Mouse (Mus musculus) kidney, postnatal 0 days (tissue): Measurements from ENCODE around the gene 1810037I17Rik. TPM values are rescaled to one million over a fixed set of nuclear protein-coding genes. Genes with fewer than 3 reads are reported as not detected.

Experiments
- ATAC-seq: fragments of 200-750 bp; cut with Nextera tagmentation; replicated peaks from 2 replicates; pipeline ENCODE4 v1.8.0; 2017; ENCODE audit warnings: low read depth, moderate number of reproducible peaks, moderate TSS enrichment, moderate library complexity; ENCODE audit not compliant: low FRiP score
- DNase-seq: peaks from one replicate; pipeline ENCODE4 v3.0.0-alpha.2; 2016; ENCODE audit warnings: low spot score
- H3K27ac ChIP-seq: fragments of 300-500 bp; sonication (generic); 2 replicates; pipeline ENCODE4 v1.5.1; 2014; ENCODE audit warnings: mild to moderate bottlenecking
- H3K27me3 ChIP-seq: fragments of 300-500 bp; sonication (generic); 2 replicates; pipeline ENCODE4 v1.6.1; 2014; ENCODE audit warnings: low read length, mixed read lengths; ENCODE audit not compliant: insufficient read depth
- H3K36me3 ChIP-seq: fragments of 300-500 bp; sonication (generic); 2 replicates; pipeline ENCODE4 v1.6.1; 2014; ENCODE audit warnings: low read length, mixed read lengths; ENCODE audit not compliant: insufficient read depth
- H3K4me1 ChIP-seq: fragments of 300-500 bp; sonication (generic); replicated peaks from 2 replicates; pipeline ENCODE4 v1.6.1; 2014; ENCODE audit warnings: antibody characterized with exemption, low read length, mixed read lengths; ENCODE audit not compliant: insufficient read depth
- H3K4me2 ChIP-seq: fragments of 300-500 bp; sonication (generic); 2 replicates; pipeline ENCODE4 v1.6.1; 2014; ENCODE audit warnings: mild to moderate bottlenecking, low read length, moderate library complexity, mixed read lengths
- H3K4me3 ChIP-seq: fragments of 300-500 bp; sonication (generic); replicated peaks from 2 replicates; pipeline ENCODE4 v1.5.1; 2014; ENCODE audit warnings: low read depth, low read length
- H3K9ac ChIP-seq: fragments of 300-500 bp; sonication (generic); 2 replicates; pipeline ENCODE4 v1.6.1; 2014; ENCODE audit warnings: low read depth, low read length
- H3K9me3 ChIP-seq: fragments of 300-500 bp; sonication (generic); replicated peaks from 2 replicates; pipeline ENCODE4 v1.6.1; 2016; ENCODE audit warnings: low read length, inconsistent platforms, mixed read lengths
- CTCF ChIP-seq: IDR thresholded peaks from 2 replicates; pipeline ENCODE4 v1.5.1; 2016; ENCODE audit warnings: antibody characterized with exemption, low read depth, mild to moderate bottlenecking, moderate library complexity
- WGBS: fragments of 180-500 bp; shearing (Covaris S2); extraction: QIAGEN DNeasy Blood & Tissue Kit; methylation state at CpG from one replicate; pipeline ENCODE4 v1.1.7; 2014; 5-methylcytosine and 5-hydroxymethylcytosine counted together
- polyA plus RNA-seq: library from polyadenylated mRNA; unstranded; fragments of >200 nt; fragmentation: Nextera tagmentation; extraction: Ambion mirVana; gene quantifications from 2 replicates; pipeline ENCODE4 v1.2.1, GENCODE M21; 2015

1810037I17Rik gene
- polyA plus RNA-seq, 1 experiment from 2014 or later, result 140 TPM

GRCm38 (mm10) chr3:122916191-122916680 lies 7.8 kb upstream of the 1810037I17Rik start:
- no peaks in the 10 kb centered on the region for H3K27me3 ChIP-seq
- 80% methylated on average over 6 of the region's 6 CpGs for WGBS
- H3K4me2 ChIP-seq, result no peak overlapping the region
- no peak for DNase-seq
- H3K36me3 ChIP-seq, result no peaks in the 10 kb centered on the region
- no peak for TF ChIP-seq CTCF
- H3K9me3 ChIP-seq, result no peaks in the 10 kb centered on the region
- ATAC-seq, result no peak
- no peak overlapping the region for H3K4me3 ChIP-seq
- no peaks in the 10 kb centered on the region for H3K4me1 ChIP-seq
- no peak overlapping the region for H3K27ac ChIP-seq
- H3K9ac ChIP-seq, result no peak overlapping the region

GRCm38 (mm10) chr3:122918672-122919071 lies 5.3 kb upstream of the 1810037I17Rik start:
- Histone ChIP-seq H3K9ac (no peak overlapping the region), H3K27ac (no peak overlapping the region), H3K4me3 (no peak overlapping the region), H3K4me1 (no peaks in the 10 kb centered on the region), H3K27me3 (no peaks in the 10 kb centered on the region), H3K9me3 (no peaks in the 10 kb centered on the region), H3K4me2 (no peak overlapping the region), H3K36me3 (no peaks in the 10 kb centered on the region)
- DNase-seq, result no peak
- TF ChIP-seq CTCF, result no peak
- ATAC-seq, result no peak
- 71% methylated on average over 2 of the region's 2 CpGs for WGBS

- TF ChIP-seq CTCF, result no peak
These were observed 4.7 kb upstream of the 1810037I17Rik start, which contains the start of gene Gm10959 for GRCm38 (mm10) chr3:122919260-122919659. Gene Gm10959, minus strand, starts transcription at chr3:122919360.

GRCm38 (mm10) chr3:122920572-122921435 lies 3.2 kb upstream of the 1810037I17Rik start:
- 62% methylated on average over 8 of the region's 8 CpGs for WGBS
- Histone ChIP-seq H3K9me3 (no peaks in the 10 kb centered on the region), H3K36me3 (no peaks in the 10 kb centered on the region), H3K4me3 (no peak overlapping the region), H3K27ac (peak overlapping the region; percentile 64; the same call in 1 of the 2 replicates), H3K9ac (no peak overlapping the region), H3K4me2 (no peak overlapping the region), H3K4me1 (no peaks in the 10 kb centered on the region), H3K27me3 (no peaks in the 10 kb centered on the region)
- DNase-seq (no peak), ATAC-seq (no peak)
- no peak for TF ChIP-seq CTCF

More at GRCm38 (mm10) chr3:122919260-122919659, 4.7 kb upstream of the 1810037I17Rik start, which contains the start of gene Gm10959:
- H3K27ac ChIP-seq, result no peak within 1 kb of the TSS
- H3K9me3 ChIP-seq, result no peaks in the 10 kb centered on the region
- no peaks in the 10 kb centered on the region for H3K4me1 ChIP-seq
- H3K27me3 ChIP-seq, result no peaks in the 10 kb centered on the region
- ATAC-seq (no peak), DNase-seq (no peak)
- H3K9ac ChIP-seq, result no peak within 1 kb of the TSS
- H3K4me2 ChIP-seq, result no peak within 1 kb of the TSS
- 48% methylated on average over 8 of the region's 8 CpGs for WGBS
- no peaks in the 10 kb centered on the region for H3K36me3 ChIP-seq
- no peak within 1 kb of the TSS for H3K4me3 ChIP-seq

- Histone ChIP-seq H3K4me2 (no peak overlapping the region), H3K4me3 (no peak overlapping the region), H3K27ac (0 out of 2 replicates have a peak overlapping the region, but pooled peaks have one; percentile 64), H3K27me3 (no peaks in the 10 kb centered on the region), H3K9me3 (no peaks in the 10 kb centered on the region), H3K36me3 (no peaks in the 10 kb centered on the region), H3K4me1 (no peaks in the 10 kb centered on the region), H3K9ac (no peak overlapping the region)
- DNase-seq, result no peak
- no peak for ATAC-seq
- TF ChIP-seq CTCF, result no peak
- WGBS, result 61% methylated on average over 8 of the region's 8 CpGs
These were observed 2.1 kb upstream of the 1810037I17Rik start for GRCm38 (mm10) chr3:122921676-122922527.

- no peak for DNase-seq
- H3K4me1 ChIP-seq, result no peaks in the 10 kb centered on the region
- H3K4me2 ChIP-seq, result peak overlapping the region; percentile 53
- TF ChIP-seq CTCF, result no peak
- H3K36me3 ChIP-seq, result no peaks in the 10 kb centered on the region
- H3K9me3 ChIP-seq, result no peaks in the 10 kb centered on the region
- no peaks in the 10 kb centered on the region for H3K27me3 ChIP-seq
- no peak for ATAC-seq
- WGBS, result 67% methylated on average over 7 of the region's 7 CpGs
- no peak overlapping the region for H3K9ac ChIP-seq
- H3K4me3 ChIP-seq, result no peak overlapping the region
- no peak overlapping the region for H3K27ac ChIP-seq
These were observed 856 bp upstream of the 1810037I17Rik start for GRCm38 (mm10) chr3:122923147-122923546.
